Mouse (Mus musculus) gastrocnemius, postnatal 36 days (tissue): ENCODE measurements at regions not wholly inside any gene's neighbourhood (a gene's known extent, or its start where the extent isn't known, plus 50 kb on each side); places are given as distances from the start of the nearest gene placed in this dataset.
A peak's percentile ranks its signal among the peaks of the same experiment; 100 is the strongest.

ENCODE experiments used
- DNase-seq, 2 experiments: peaks; one replicate each; pipeline ENCODE4 v3.0.0; 2022
- intact Hi-C: fragments of 180-260 bp; cut with DNase I; formaldehyde crosslinking; loops from one replicate; pipeline ENCODE4 v1.15.1; 2025

- no peak for DNase-seq
- intact Hi-C loops, result no loop called here
Measured at GRCm38 (mm10) chr12:27508226-27508560, 165.8 kb upstream of the Sox11 start.

GRCm38 (mm10) chr12:27507523-27508225 is 165.3 kb upstream of the Sox11 start:
- intact Hi-C loops, result no loop called here

GRCm38 (mm10) chr12:27502716-27503486 is 160.5 kb upstream of the Sox11 start:
- intact Hi-C loops, result no loop called here

More at GRCm38 (mm10) chr12:27507523-27508225, 165.3 kb upstream of the Sox11 start:
- no peak for DNase-seq

GRCm38 (mm10) chr12:27500516-27500915 is 158.1 kb upstream of the Sox11 start:
- intact Hi-C loops, result no loop called here
- no peak for DNase-seq

More at GRCm38 (mm10) chr12:27502716-27503486, 160.5 kb upstream of the Sox11 start:
- DNase-seq, result peak in 1 of 2 experiments; percentile 14

GRCm38 (mm10) chr12:27499276-27499675 is 156.9 kb upstream of the Sox11 start:
- intact Hi-C loops, result no loop called here
- no peak for DNase-seq

GRCm38 (mm10) chr12:27496826-27497557 is 154.6 kb upstream of the Sox11 start:
- intact Hi-C loops, result no loop called here
- no peak for DNase-seq

GRCm38 (mm10) chr12:27492270-27492669 is 149.9 kb upstream of the Sox11 start:
- intact Hi-C loops, result no loop called here
- no peak for DNase-seq

- no peak for DNase-seq
- intact Hi-C loops, result no loop called here
Measured at GRCm38 (mm10) chr12:27481230-27481629, 138.9 kb upstream of the Sox11 start.

- intact Hi-C loops, result no loop called here
- no peak for DNase-seq
Measured at GRCm38 (mm10) chr12:27479601-27480001, 137.2 kb upstream of the Sox11 start.

- intact Hi-C loops, result no loop called here
- DNase-seq, result no peak
Measured at GRCm38 (mm10) chr12:27474631-27475030, 132.3 kb upstream of the Sox11 start.

- intact Hi-C loops, result no loop called here
- no peak for DNase-seq
Measured at GRCm38 (mm10) chr12:27471557-27471956, 129.2 kb upstream of the Sox11 start.

GRCm38 (mm10) chr12:27470346-27470745 is 128.0 kb upstream of the Sox11 start:
- intact Hi-C loops, result no loop called here
- DNase-seq, result no peak

GRCm38 (mm10) chr12:27468782-27469181 is 126.4 kb upstream of the Sox11 start:
- intact Hi-C loops, result no loop called here
- no peak for DNase-seq

GRCm38 (mm10) chr12:27468141-27468540 is 125.8 kb upstream of the Sox11 start:
- intact Hi-C loops, result no loop called here
- DNase-seq, result no peak

- intact Hi-C loops, result no loop called here
Measured at GRCm38 (mm10) chr12:27465499-27466150, 123.3 kb upstream of the Sox11 start.

GRCm38 (mm10) chr12:27458674-27459073 is 116.3 kb upstream of the Sox11 start:
- intact Hi-C loops, result no loop called here

More at GRCm38 (mm10) chr12:27465499-27466150, 123.3 kb upstream of the Sox11 start:
- DNase-seq, result no peak

GRCm38 (mm10) chr12:27437661-27438345 is 95.4 kb upstream of the Sox11 start:
- no peak for DNase-seq
- intact Hi-C loops, result no loop called here

More at GRCm38 (mm10) chr12:27458674-27459073, 116.3 kb upstream of the Sox11 start:
- DNase-seq, result no peak

GRCm38 (mm10) chr12:27431338-27431737 is 89.0 kb upstream of the Sox11 start:
- DNase-seq, result no peak
- intact Hi-C loops, result no loop called here

- intact Hi-C loops, result no loop called here
Measured at GRCm38 (mm10) chr12:27417387-27418009, 75.1 kb upstream of the Sox11 start.

GRCm38 (mm10) chr12:27410555-27410954 is 68.2 kb upstream of the Sox11 start:
- no peak for DNase-seq
- intact Hi-C loops, result no loop called here

More at GRCm38 (mm10) chr12:27417387-27418009, 75.1 kb upstream of the Sox11 start:
- DNase-seq, result no peak
